Mouse (Mus musculus) forebrain, postnatal 0 days (tissue): ENCODE measurements at regions not wholly inside any gene's neighbourhood (a gene's known extent, or its start where the extent isn't known, plus 50 kb on each side); places are given as distances from the start of the nearest gene placed in this dataset.

Source experiments
- ATAC-seq: fragments of 200-750 bp; cut with Nextera tagmentation; 2 replicates; pipeline ENCODE4 v1.8.0; 2017; ENCODE audit warnings: mild to moderate bottlenecking, moderate library complexity
- DNase-seq: peaks from one replicate; pipeline ENCODE4 v3.0.0-alpha.2; 2015
- H3K27ac ChIP-seq: fragments of 300-500 bp; sonication (generic); 2 replicates; pipeline ENCODE4 v1.5.1; 2014; ENCODE audit warnings: low read depth, mild to moderate bottlenecking, antibody characterized with exemption, low read length, moderate library complexity, mixed read lengths
- H3K27me3 ChIP-seq: fragments of 300-500 bp; sonication (generic); 2 replicates; pipeline ENCODE4 v1.6.1; 2014; ENCODE audit warnings: mild to moderate bottlenecking, low read length, mixed read lengths; ENCODE audit not compliant: insufficient read depth
- H3K36me3 ChIP-seq: fragments of 300-500 bp; sonication (generic); 2 replicates; pipeline ENCODE4 v1.6.1; 2014; ENCODE audit warnings: mild to moderate bottlenecking, moderate library complexity; ENCODE audit not compliant: insufficient read depth
- H3K4me1 ChIP-seq: fragments of 300-500 bp; sonication (generic); 2 replicates; pipeline ENCODE4 v1.6.1; 2014; ENCODE audit warnings: antibody characterized with exemption; ENCODE audit not compliant: insufficient read depth
- H3K4me2 ChIP-seq: fragments of 300-500 bp; sonication (generic); 2 replicates; pipeline ENCODE4 v1.6.1; 2014; ENCODE audit warnings: low read depth, mild to moderate bottlenecking, moderate library complexity
- H3K4me3 ChIP-seq: fragments of 300-500 bp; sonication (generic); 2 replicates; pipeline ENCODE4 v1.5.1; 2014; ENCODE audit warnings: low read depth, low read length, mixed read lengths
- H3K9ac ChIP-seq: fragments of 300-500 bp; sonication (generic); 2 replicates; pipeline ENCODE4 v1.6.1; 2014; ENCODE audit warnings: mild to moderate bottlenecking
- H3K9me3 ChIP-seq: fragments of 300-500 bp; sonication (generic); 2 replicates; pipeline ENCODE4 v1.6.1; 2016; ENCODE audit warnings: low read length
- CTCF ChIP-seq: sonication (generic); IDR thresholded peaks from 2 replicates; pipeline ENCODE4 v1.5.1; 2016; ENCODE audit warnings: antibody characterized with exemption, control low read depth, low read depth
- WGBS: fragments of 180-500 bp; shearing (Covaris S2); extraction: QIAGEN DNeasy Blood & Tissue Kit; methylation state at CpG from one replicate; pipeline ENCODE4 v1.1.7; 2014; 5-methylcytosine and 5-hydroxymethylcytosine counted together

DNA sequence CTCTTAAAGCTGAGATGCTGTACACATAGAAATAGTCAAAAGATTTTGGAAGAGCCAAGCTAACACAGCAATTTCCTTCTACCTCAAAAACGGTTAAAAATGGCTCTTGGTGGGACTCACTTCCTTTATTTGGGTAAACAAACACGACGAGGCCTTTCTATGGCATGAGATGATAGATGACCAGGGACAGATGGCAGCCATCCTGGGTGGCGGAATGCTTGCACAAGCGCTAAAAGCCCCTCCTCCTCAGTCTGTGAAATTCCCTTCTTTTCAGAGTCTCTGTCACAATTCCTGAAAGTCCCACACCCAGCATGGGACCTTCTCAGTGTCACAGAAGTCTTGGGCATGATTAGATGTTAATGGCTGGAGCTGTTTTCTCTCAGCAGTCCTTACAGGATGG lies 59.3 kb upstream of the Ado start:
- DNase-seq (no peak), ATAC-seq (no peak)
- WGBS = 67% methylated on average over 5 of the region's 5 CpGs
- no peaks in the 10 kb centered on the region for H3K4me1 ChIP-seq
- no peaks in the 10 kb centered on the region for H3K36me3 ChIP-seq
- no peak overlapping the region for H3K4me3 ChIP-seq
- H3K9me3 ChIP-seq = no peaks in the 10 kb centered on the region
- no peak for TF ChIP-seq CTCF
- H3K9ac ChIP-seq = no peak overlapping the region
- no peaks in the 10 kb centered on the region for H3K27me3 ChIP-seq
- no peak overlapping the region for H3K4me2 ChIP-seq
- no peak overlapping the region for H3K27ac ChIP-seq

DNA sequence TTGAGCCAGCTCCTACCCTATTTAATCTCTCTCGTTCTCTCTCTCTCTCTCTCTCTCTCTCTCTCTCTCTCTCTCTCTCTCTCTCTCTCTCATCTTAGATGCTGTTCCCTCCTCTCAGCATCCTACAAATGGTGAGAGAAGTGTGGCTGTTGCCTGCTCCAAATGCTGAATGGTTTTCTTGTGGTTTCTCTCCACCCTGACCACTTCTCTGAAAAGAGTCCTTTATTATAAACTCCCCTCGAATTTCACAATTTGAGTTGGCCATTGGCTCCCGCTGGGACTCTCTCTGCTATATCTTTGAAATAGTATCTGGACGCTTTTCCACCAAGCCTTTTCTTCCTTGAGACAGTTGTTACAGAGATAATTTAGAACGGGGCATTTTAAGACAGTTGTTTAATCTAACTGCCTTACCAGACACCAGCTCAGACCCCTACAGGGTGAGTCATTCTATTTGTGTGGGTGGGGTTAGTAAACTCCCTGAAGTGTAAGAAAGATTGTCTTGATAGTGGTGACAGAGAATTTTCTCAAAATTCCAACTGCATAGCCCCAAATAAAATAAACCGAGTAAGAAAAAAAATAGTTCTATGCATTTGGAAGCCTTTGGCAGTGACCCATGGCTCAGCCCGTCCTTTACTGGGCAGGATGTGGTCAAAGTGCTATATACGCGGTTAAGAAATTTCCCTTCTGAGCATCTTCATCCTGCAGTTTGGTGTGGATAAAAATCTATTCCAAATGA lies 58.7 kb upstream of the Ado start:
- Histone ChIP-seq H3K4me2 (no peak overlapping the region), H3K36me3 (no peaks in the 10 kb centered on the region), H3K27ac (no peak overlapping the region), H3K9ac (no peak overlapping the region), H3K27me3 (no peaks in the 10 kb centered on the region), H3K4me3 (no peak overlapping the region), H3K4me1 (no peaks in the 10 kb centered on the region), H3K9me3 (no peaks in the 10 kb centered on the region)
- no peak for TF ChIP-seq CTCF
- WGBS = 83% methylated on average over 9 of the region's 9 CpGs
- DNase-seq (no peak), ATAC-seq (no peak)

DNA sequence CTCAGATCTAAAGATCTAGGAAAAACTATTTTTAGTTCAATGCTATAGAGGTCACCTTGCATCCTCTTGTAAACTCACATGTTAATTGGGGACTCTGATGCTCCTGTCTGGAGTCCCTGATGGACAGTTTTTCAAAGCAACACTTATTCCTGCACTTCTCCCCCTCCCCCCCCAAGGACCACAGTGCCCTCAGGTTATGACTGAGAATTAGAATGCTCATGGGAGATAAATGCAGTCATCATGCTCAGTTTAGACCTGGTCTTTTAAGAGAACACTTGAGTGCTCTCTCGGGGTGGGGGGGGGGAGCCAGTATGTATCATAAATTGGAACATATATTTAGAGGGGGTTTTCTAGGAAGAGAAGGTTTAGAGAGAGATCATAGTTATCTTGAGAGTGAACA lies 58.0 kb upstream of the Ado start:
- H3K27me3 ChIP-seq = no peaks in the 10 kb centered on the region
- no peak overlapping the region for H3K4me2 ChIP-seq
- H3K27ac ChIP-seq = no peak overlapping the region
- ATAC-seq (no peak), DNase-seq (no peak)
- no peak for TF ChIP-seq CTCF
- no peaks in the 10 kb centered on the region for H3K36me3 ChIP-seq
- H3K9me3 ChIP-seq = no peaks in the 10 kb centered on the region
- 85% methylated on average over 1 of the region's 1 CpGs for WGBS
- H3K4me1 ChIP-seq = no peaks in the 10 kb centered on the region
- no peak overlapping the region for H3K9ac ChIP-seq
- no peak overlapping the region for H3K4me3 ChIP-seq

- no peak overlapping the region for H3K27ac ChIP-seq
- H3K27me3 ChIP-seq = no peaks in the 10 kb centered on the region
- H3K4me2 ChIP-seq = no peak overlapping the region
- H3K9me3 ChIP-seq = no peaks in the 10 kb centered on the region
- no peak for DNase-seq
- 95% methylated on average over 7 of the region's 7 CpGs for WGBS
- no peak overlapping the region for H3K9ac ChIP-seq
- no peaks in the 10 kb centered on the region for H3K36me3 ChIP-seq
- ATAC-seq = no peak
- H3K4me3 ChIP-seq = no peak overlapping the region
- no peaks in the 10 kb centered on the region for H3K4me1 ChIP-seq
- TF ChIP-seq CTCF = no peak
These were observed 50.6 kb upstream of the Ado start for GRCm38 (mm10) chr10:67599390-67599789.

- Histone ChIP-seq H3K27me3 (no peaks in the 10 kb centered on the region), H3K36me3 (no peaks in the 10 kb centered on the region)
- no peak for TF ChIP-seq CTCF
These were observed 49.9 kb upstream of the Ado start for GRCm38 (mm10) chr10:67598590-67599047.

More at GRCm38 (mm10) chr10:67598590-67599047, 49.9 kb upstream of the Ado start:
- no peak overlapping the region for H3K27ac ChIP-seq
- no peak overlapping the region for H3K4me3 ChIP-seq
- ATAC-seq = no peak
- 75% methylated on average over 7 of the region's 7 CpGs for WGBS
- H3K4me2 ChIP-seq = no peak overlapping the region
- DNase-seq = no peak
- no peaks in the 10 kb centered on the region for H3K4me1 ChIP-seq
- no peak overlapping the region for H3K9ac ChIP-seq
- no peaks in the 10 kb centered on the region for H3K9me3 ChIP-seq
